Mouse (Mus musculus) testis, adult 2 months (tissue): ENCODE measurements around the gene Suco.

Source experiments
- CTCF ChIP-seq: fragments of 200-500 bp; IDR thresholded peaks from 2 replicates; pipeline ENCODE4 v1.5.1; 2012; ENCODE audit warnings: low read depth, mild to moderate bottlenecking, inconsistent platforms, low read length, moderate library complexity; ENCODE audit not compliant: control insufficient read depth, insufficient read depth, insufficient replicate concordance
- POLR2A ChIP-seq: fragments of 200-500 bp; IDR thresholded peaks from 2 replicates; pipeline ENCODE4 v1.6.1; 2012; ENCODE audit warnings: low read depth, mild to moderate bottlenecking, inconsistent platforms, low read length, moderate library complexity; ENCODE audit not compliant: control insufficient read depth

DNA sequence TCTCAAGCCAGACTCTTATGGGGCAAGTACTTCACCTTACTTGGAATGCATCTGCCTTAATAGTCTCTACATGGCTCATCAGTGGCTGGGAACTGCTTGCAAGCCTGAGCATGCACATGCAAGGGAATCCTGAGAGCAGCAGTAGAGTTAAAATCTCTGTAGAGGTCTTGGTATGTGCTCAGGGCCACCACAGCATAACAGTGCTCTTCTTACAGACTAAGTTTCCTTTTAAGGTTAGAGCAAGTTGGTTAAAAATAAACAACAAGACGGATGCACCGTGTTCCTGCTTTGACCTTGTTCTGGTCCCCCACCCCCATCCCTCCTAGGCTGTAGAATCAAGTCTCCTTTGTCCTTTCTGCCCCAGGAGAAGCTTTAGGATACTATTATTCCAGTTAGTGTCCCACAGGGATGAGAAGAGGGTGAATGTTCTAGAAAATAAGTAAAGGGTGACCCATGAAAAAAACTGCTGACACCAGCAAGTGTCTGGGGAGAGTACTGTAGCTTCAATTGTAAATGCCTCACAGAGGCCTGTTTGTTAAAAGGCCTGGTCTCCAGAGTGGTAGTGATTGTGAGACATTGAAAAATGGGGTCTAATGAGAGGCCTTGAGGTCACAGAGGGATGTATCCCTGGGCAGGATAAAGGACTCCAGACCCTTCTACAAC lies 31.4 kb upstream of the Suco start:
- TF ChIP-seq CTCF (no peak), POLR2A (no peak)
